Mouse (Mus musculus) lung, adult 2 months (tissue): ENCODE measurements around the gene Neb.

Experiments used
- CTCF ChIP-seq: fragments of 200-500 bp; IDR thresholded peaks from 2 replicates; pipeline ENCODE4 v1.5.1; 2011; ENCODE audit warnings: mild to moderate bottlenecking, low read length, control low read depth; ENCODE audit not compliant: insufficient read depth
- POLR2A ChIP-seq: fragments of 200-500 bp; IDR thresholded peaks from 2 replicates; pipeline ENCODE4 v1.6.1; 2011; ENCODE audit warnings: low read depth, mild to moderate bottlenecking, control low read depth, low read length, borderline replicate concordance; ENCODE audit errors: extremely low read depth

DNA sequence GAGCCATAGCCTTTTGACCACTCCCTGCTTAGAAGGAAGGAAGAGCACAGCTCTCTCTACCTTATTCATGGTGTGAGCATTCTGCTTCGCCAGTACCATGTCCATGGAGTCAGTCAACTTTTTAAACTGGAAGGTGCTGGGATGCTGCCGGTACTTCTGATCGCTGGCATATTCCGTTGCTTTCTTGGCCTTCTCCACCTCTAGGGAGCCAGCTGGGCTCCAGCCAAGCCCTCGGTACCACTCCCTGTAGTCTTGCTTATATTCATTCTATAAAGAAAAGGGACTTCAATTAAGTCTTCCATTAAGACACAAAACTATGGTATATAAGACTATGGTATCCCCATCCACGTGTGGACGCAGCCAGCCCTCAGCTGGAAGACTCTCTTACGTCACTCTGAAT, 107.4 kb downstream of the Neb start:
- TF ChIP-seq POLR2A (no peak), CTCF (no peak)
